Mouse (Mus musculus) inflammation-experienced regulatory T-cells, adult 6 months (primary cell): ENCODE measurements around the gene Cfl2. TPM values are rescaled to one million over a fixed set of nuclear protein-coding genes. Genes with fewer than 3 reads are reported as not detected.

ENCODE experiments used
- ATAC-seq: one replicate; pipeline ENCODE4 v1.8.0; 2017
- polyA plus RNA-seq, 3 experiments: library from polyadenylated mRNA; unstranded; fragments of 100-300 nt; shearing (Covaris generic); gene quantifications; one replicate each; pipeline ENCODE4 v1.2.1; 2017

Cfl2 gene
- polyA plus RNA-seq, 3 experiments from 2014 or later = 26.1 to 36.4 (median 28.2) TPM

DNA sequence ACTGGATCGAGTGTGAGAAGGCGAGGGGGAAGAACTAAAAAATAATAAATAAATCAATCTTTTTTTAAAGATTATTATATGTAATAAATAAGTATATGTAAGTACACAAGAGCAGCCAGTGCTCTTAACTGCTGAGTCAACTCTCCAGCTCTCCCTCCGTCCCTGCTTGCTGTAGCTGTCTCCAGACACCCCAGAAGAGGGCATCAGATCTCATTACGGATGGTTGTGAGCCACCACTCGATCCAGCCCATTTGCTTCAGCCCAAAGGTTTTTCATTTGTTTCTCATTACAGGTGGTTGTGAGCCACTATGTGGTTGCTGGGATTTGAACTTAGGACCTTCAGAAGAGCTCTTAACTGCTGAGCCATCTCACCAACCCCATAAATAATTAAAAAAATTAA is 32.8 kb downstream of the Cfl2 start:
- no peak for ATAC-seq

GRCm38 (mm10) chr12:54828043-54828442 is 34.6 kb downstream of the Cfl2 start:
- no peak for ATAC-seq

DNA sequence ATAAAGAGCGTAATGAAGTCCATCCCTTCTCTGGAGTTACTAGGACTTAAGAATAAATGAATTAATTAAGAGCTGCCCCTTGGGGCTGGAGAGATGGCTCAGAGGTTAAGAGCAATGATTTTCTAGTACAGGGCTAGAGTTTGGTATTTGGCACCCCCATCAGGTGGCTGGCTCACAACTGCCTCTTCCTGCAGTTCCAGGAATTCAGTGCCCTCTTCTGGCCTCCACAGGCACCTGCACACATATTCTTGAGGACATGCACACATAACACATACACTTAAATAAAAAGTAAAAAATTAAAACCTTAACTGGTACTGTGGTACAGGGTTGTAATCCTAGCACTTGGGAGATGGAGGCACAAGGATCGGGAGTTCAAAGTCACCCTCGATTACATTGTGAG is 37.5 kb downstream of the Cfl2 start:
- no peak for ATAC-seq

GRCm38 (mm10) chr12:54822836-54823426 is 39.7 kb downstream of the Cfl2 start:
- no peak for ATAC-seq

GRCm38 (mm10) chr12:54820684-54821161 is 42.0 kb downstream of the Cfl2 start:
- no peak for ATAC-seq

- no peak for ATAC-seq
Observed at GRCm38 (mm10) chr12:54819181-54819935, 43.3 kb downstream of the Cfl2 start.

GRCm38 (mm10) chr12:54810142-54810541 is 52.5 kb downstream of the Cfl2 start:
- ATAC-seq = no peak

Other genes with a start within 250 kb of the Cfl2 start
- 100 to 1,000 TPM; 190 to 247 (median 231) TPM for gene Sptssa, start 206.3 kb downstream of the Cfl2 start, polyA plus RNA-seq
- 100 to 1,000 TPM; 126 to 159 (median 145) TPM for gene Eapp, start 167.0 kb downstream of the Cfl2 start, polyA plus RNA-seq
- gene Snx6, start 67.2 kb downstream of the Cfl2 start, polyA plus RNA-seq = 100 to 1,000 TPM; 152 to 187 (median 170) TPM
- gene Gm20403, start 123.7 kb upstream of the Cfl2 start, polyA plus RNA-seq = not detected
- gene Baz1a, start 151.5 kb upstream of the Cfl2 start, polyA plus RNA-seq = 10 to 100 TPM; 31.0 to 41.8 (median 34.4) TPM
- 10 to 100 TPM; 18.7 to 24.4 (median 18.7) TPM for gene 2700097O09Rik, start 217.2 kb upstream of the Cfl2 start, polyA plus RNA-seq
- 100 to 1,000 TPM; 136 to 177 (median 154) TPM for gene Srp54a, start 217.4 kb upstream of the Cfl2 start, polyA plus RNA-seq